Mouse (Mus musculus): Measurements from ENCODE around the gene Mrpl17.

DNA sequence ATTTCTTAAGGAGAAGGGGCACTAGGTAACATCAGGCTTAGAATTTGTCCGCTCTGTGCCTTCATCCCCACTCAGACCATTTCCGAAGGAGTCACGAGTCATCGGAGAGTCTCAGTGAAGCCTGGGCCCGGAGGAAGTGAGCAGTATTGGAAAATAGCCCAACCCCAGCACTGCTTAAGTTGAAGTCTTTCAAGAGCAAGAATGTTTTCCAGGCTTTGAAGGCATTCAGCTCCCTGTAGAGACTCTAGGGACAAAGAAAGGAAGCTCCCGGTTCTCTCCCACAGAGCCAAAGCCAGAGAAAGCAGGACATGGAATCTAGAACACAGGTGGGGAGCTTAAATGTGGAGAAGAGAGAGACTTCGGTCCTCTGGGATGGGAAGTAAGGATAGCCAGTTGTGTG, 17.2 kb downstream of the Mrpl17 start:
- TF ChIP-seq CTCF (IDR thresholded peaks at IDR 0.05; ENCODE audit: control insufficient read depth, insufficient read depth, insufficient replicate concordance, low read depth, low read length) (no peak), POLR2A (IDR thresholded peaks at IDR 0.05; ENCODE audit: control insufficient read depth, low read depth, low read length) (no peak)
